Mouse (Mus musculus): ENCODE measurements around the gene B4galnt1.

DNA sequence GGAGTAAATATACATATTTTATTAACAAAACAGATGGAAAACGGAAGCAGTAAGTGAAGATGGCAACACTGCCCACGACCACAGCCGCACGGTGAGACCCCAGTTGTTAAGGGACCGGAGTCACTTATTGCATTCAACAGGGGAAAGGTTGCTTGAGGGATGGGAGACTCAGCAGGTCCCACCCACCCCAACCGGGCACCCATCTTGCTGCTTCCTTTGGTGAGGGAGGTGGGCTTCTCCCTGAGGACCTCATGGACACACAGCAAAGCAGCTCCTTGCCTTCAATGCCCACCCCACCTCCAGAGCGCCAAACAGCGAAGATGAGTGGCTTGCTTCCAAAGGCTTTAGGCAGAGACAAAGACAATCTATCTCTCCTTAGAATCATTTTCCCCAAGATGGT, 32.1 kb downstream of the B4galnt1 start:
- TF ChIP-seq CTCF (IDR thresholded peaks at IDR 0.05; ENCODE audit: borderline replicate concordance, control insufficient read depth, extremely low read depth, insufficient read depth, low read length, poor library complexity) (no peak), POLR2A (IDR thresholded peaks at IDR 0.05; ENCODE audit: control insufficient read depth, extremely low read depth, insufficient read depth, low read length, poor library complexity) (no peak)

Data from thymus, adult 2 months (tissue).